Mouse (Mus musculus): ENCODE data around the gene Gdf2.

Gdf2 gene

GRCm38 (mm10) chr14:33940739-33941138 is at the start of gene Gdf2:
TSS of gene Gdf2 (plus strand) at chr14:33941039.
- DNase-seq (ENCODE audit: low spot score in 2 of 2): no peak

GRCm38 (mm10) chr14:33891507-33891906 is 49.3 kb upstream of the Gdf2 start:
- no peak for DNase-seq (ENCODE audit: low spot score in 2 of 2)

GRCm38 (mm10) chr14:33895777-33896176 is 45.1 kb upstream of the Gdf2 start:
- no peak for DNase-seq (ENCODE audit: low spot score in 2 of 2)

- no peak for DNase-seq (ENCODE audit: low spot score in 2 of 2)
Measured at GRCm38 (mm10) chr14:33896628-33897300, 44.1 kb upstream of the Gdf2 start.

- no peak for DNase-seq (ENCODE audit: low spot score in 2 of 2)
Measured at GRCm38 (mm10) chr14:33902783-33903182, 38.1 kb upstream of the Gdf2 start.

- DNase-seq (ENCODE audit: low spot score in 2 of 2): no peak
Measured at GRCm38 (mm10) chr14:33903199-33903598, 37.6 kb upstream of the Gdf2 start.

GRCm38 (mm10) chr14:33904851-33905250 is 36.0 kb upstream of the Gdf2 start:
- no peak for DNase-seq (ENCODE audit: low spot score in 2 of 2)

GRCm38 (mm10) chr14:33913727-33914126 is 27.1 kb upstream of the Gdf2 start:
- no peak for DNase-seq (ENCODE audit: low spot score in 2 of 2)

- no peak for DNase-seq (ENCODE audit: low spot score in 2 of 2)
Measured at GRCm38 (mm10) chr14:33914206-33914605, 26.6 kb upstream of the Gdf2 start.

- no peak for DNase-seq (ENCODE audit: low spot score in 2 of 2)
Measured at GRCm38 (mm10) chr14:33920727-33921559, 19.9 kb upstream of the Gdf2 start.

GRCm38 (mm10) chr14:33922771-33923167 is 18.1 kb upstream of the Gdf2 start:
- no peak for DNase-seq (ENCODE audit: low spot score in 2 of 2)

- peak in 1 of 2 experiments; percentile 7 for DNase-seq (ENCODE audit: low spot score in 2 of 2)
Measured at GRCm38 (mm10) chr14:33923168-33924070, 17.4 kb upstream of the Gdf2 start, which contains the start of gene Gdf10. TSS of gene Gdf10 (plus strand) at chr14:33923587.

- DNase-seq (ENCODE audit: low spot score in 2 of 2): no peak
Measured at GRCm38 (mm10) chr14:33931853-33932252, 9.0 kb upstream of the Gdf2 start.

GRCm38 (mm10) chr14:33932935-33933703 is 7.7 kb upstream of the Gdf2 start:
- peak in 1 of 2 experiments; percentile 49 for DNase-seq (ENCODE audit: low spot score in 2 of 2)

- DNase-seq (ENCODE audit: low spot score in 2 of 2): peak in 1 of 2 experiments; percentile 23
Measured at GRCm38 (mm10) chr14:33933778-33934317, 7.0 kb upstream of the Gdf2 start.

GRCm38 (mm10) chr14:33939117-33939516 is 1.7 kb upstream of the Gdf2 start:
- DNase-seq (ENCODE audit: low spot score in 2 of 2): peak in 1 of 2 experiments; percentile 19

GRCm38 (mm10) chr14:33942222-33942621 is 1.4 kb downstream of the Gdf2 start:
- no peak for DNase-seq (ENCODE audit: low spot score in 2 of 2)

- DNase-seq (ENCODE audit: low spot score in 2 of 2): no peak
Measured at GRCm38 (mm10) chr14:33946125-33946524, 5.3 kb downstream of the Gdf2 start.

GRCm38 (mm10) chr14:33952233-33952981 is 11.6 kb downstream of the Gdf2 start:
- no peak for DNase-seq (ENCODE audit: low spot score in 2 of 2)

GRCm38 (mm10) chr14:33953761-33954160 is 12.9 kb downstream of the Gdf2 start, which contains the start of gene Rbp3:
TSS of gene Rbp3 (plus strand) at chr14:33954003.
- no peak for DNase-seq (ENCODE audit: low spot score in 2 of 2)

Measured in urinary bladder, adult 18-20 months (tissue).